14 mouse cellular contexts compared by ENCODE assay signal in genomic region chr19:58123620-58124019, GRCm38 (mm10).
"Had no signal": no experiment of that assay in that cellular context is flagged by ENCODE, and none has a peak within 500 bp of the region (broad histone marks: within the 10 kb centered on the region; RNA-seq: fewer than 3 reads in every experiment).

No protein-coding gene starts in this region.

- DNase-seq: kidney, adult 11 months; kidney, adult 9 months; kidney, postnatal 36 days; layer of hippocampus, adult 9-11 months; layer of hippocampus, postnatal 36 days; lung, adult 2 months; lung, postnatal 10 days; right cerebral cortex, adult 18-20 months had no signal

- H3K27ac ChIP-seq: kidney, postnatal 0 days; limb, embryonic 12.5 days; stomach, postnatal 0 days had no signal

- H3K9me3 ChIP-seq: limb, embryonic 12.5 days had no signal

- ATAC-seq: midbrain, embryonic 16.5 days had no signal

- H3K4me2 ChIP-seq: limb, embryonic 12.5 days; midbrain, embryonic 11.5 days had no signal

- H3K4me3 ChIP-seq: limb, embryonic 12.5 days; megakaryocyte, embryonic 14.5 days had no signal

- H3K9ac ChIP-seq: limb, embryonic 12.5 days had no signal

- H3K36me3 ChIP-seq: limb, embryonic 12.5 days had no signal
